In genomic region chr10:46047591-46047990, GRCm38 (mm10) we compare ENCODE assay signal across 28 mouse cellular contexts.
DNase-seq lines count a peak whose midpoint lies in the region; ATAC-seq and TF ChIP-seq lines count a peak whose summit lies in the region.
"Had no signal": no experiment of that assay in that cellular context is flagged by ENCODE, and none has a peak within 500 bp of the region (broad histone marks: within the 10 kb centered on the region; RNA-seq: fewer than 3 reads in every experiment).

No protein-coding gene starts in this region.

- H3K9me3 ChIP-seq in hindbrain, embryonic 14.5 days (ENCODE audit: control insufficient read depth, low read length), result no peaks in the 10 kb centered on the region
- H3K9me3 ChIP-seq in hindbrain, embryonic 10.5 days, result no peaks in the 10 kb centered on the region
- H3K9me3 ChIP-seq in midbrain, embryonic 14.5 days (ENCODE audit: control insufficient read depth, low read length), result no peaks in the 10 kb centered on the region
- H3K9me3 ChIP-seq in midbrain, embryonic 10.5 days (replicated peaks), result no peaks in the 10 kb centered on the region
- H3K9me3 ChIP-seq in hindbrain, postnatal 0 days (ENCODE audit: low read length), result no peaks in the 10 kb centered on the region
- H3K9me3 ChIP-seq: embryonic facial prominence, embryonic 13.5 days; heart, embryonic 12.5 days; limb, embryonic 12.5 days; midbrain, embryonic 12.5 days had no signal

- H3K9ac ChIP-seq in hindbrain, embryonic 14.5 days, result no peak overlapping the region
- no peak overlapping the region for H3K9ac ChIP-seq in midbrain, embryonic 14.5 days (replicated peaks; ENCODE audit: low read length)
- no peak overlapping the region for H3K9ac ChIP-seq in hindbrain, postnatal 0 days (replicated peaks; ENCODE audit: low read length)
- H3K9ac ChIP-seq: embryonic facial prominence, embryonic 13.5 days; heart, embryonic 12.5 days; limb, embryonic 12.5 days; liver, postnatal 0 days; midbrain, embryonic 12.5 days had no signal

- no peaks in the 10 kb centered on the region for H3K27me3 ChIP-seq in hindbrain, embryonic 14.5 days (ENCODE audit: control insufficient read depth, insufficient read depth, low read length)
- H3K27me3 ChIP-seq in hindbrain, embryonic 10.5 days (ENCODE audit: insufficient read depth, poor library complexity, severe bottlenecking), result no peaks in the 10 kb centered on the region
- no peaks in the 10 kb centered on the region for H3K27me3 ChIP-seq in midbrain, embryonic 14.5 days (ENCODE audit: control insufficient read depth, insufficient read depth, low read length)
- no peaks in the 10 kb centered on the region for H3K27me3 ChIP-seq in midbrain, embryonic 10.5 days (ENCODE audit: low read depth, poor library complexity, severe bottlenecking)
- no peaks in the 10 kb centered on the region for H3K27me3 ChIP-seq in hindbrain, postnatal 0 days (ENCODE audit: insufficient read depth, low read length)
- H3K27me3 ChIP-seq: embryonic facial prominence, embryonic 13.5 days; heart, embryonic 12.5 days; limb, embryonic 12.5 days; midbrain, embryonic 12.5 days had no signal

- no peak for TF ChIP-seq CTCF in hindbrain, postnatal 0 days (IDR thresholded peaks at IDR 0.05; ENCODE audit: low read depth)

- 33% methylated on average over 4 of the region's 4 CpGs for WGBS in hindbrain, embryonic 14.5 days
- 72% methylated on average over 4 of the region's 4 CpGs for WGBS in hindbrain, embryonic 10.5 days
- 17% methylated on average over 4 of the region's 4 CpGs for WGBS in midbrain, embryonic 14.5 days
- 83% methylated on average over 4 of the region's 4 CpGs for WGBS in midbrain, embryonic 10.5 days
- 29% methylated on average over 4 of the region's 4 CpGs for WGBS in hindbrain, postnatal 0 days

- ATAC-seq in hindbrain, embryonic 14.5 days (ENCODE audit: low FRiP score), result no peak
- ATAC-seq in midbrain, embryonic 14.5 days (ENCODE audit: low FRiP score, low TSS enrichment), result no peak
- no peak for ATAC-seq in hindbrain, postnatal 0 days
- ATAC-seq in megakaryocyte progenitor cell, adult 5-6 weeks (replicated peaks; ENCODE audit: poor library complexity), result no peak
- ATAC-seq: intestine, postnatal 0 days; liver, postnatal 0 days; lung, postnatal 0 days had no signal

- H3K4me2 ChIP-seq in hindbrain, embryonic 14.5 days (replicated peaks), result no peak overlapping the region
- no peak overlapping the region for H3K4me2 ChIP-seq in midbrain, embryonic 14.5 days (ENCODE audit: low read length)
- H3K4me2 ChIP-seq in hindbrain, postnatal 0 days (ENCODE audit: low read depth, low read length), result no peak overlapping the region
- H3K4me2 ChIP-seq: embryonic facial prominence, embryonic 13.5 days; heart, embryonic 12.5 days; limb, embryonic 12.5 days; liver, embryonic 11.5 days; midbrain, embryonic 12.5 days had no signal

- no peak for DNase-seq in hindbrain, embryonic 14.5 days (ENCODE audit: low spot score)
- DNase-seq in hindbrain, embryonic 10.5 days (ENCODE audit: low spot score), result no peak
- peak; percentile 67 for DNase-seq in midbrain, embryonic 14.5 days
- DNase-seq in midbrain, embryonic 10.5 days (ENCODE audit: low spot score), result no peak
- peak; percentile 14 for DNase-seq in hindbrain, postnatal 0 days (ENCODE audit: low spot score)
- DNase-seq in kidney, postnatal 25 days, result no peak
- DNase-seq: adrenal gland, adult 8-10 months; cerebellum, adult 8-10 months; cerebellum, postnatal 36 days; embryo, embryonic 11 days; gastrocnemius, postnatal 10 days; heart, adult 11 months; heart, postnatal 10 days; kidney, postnatal 4 days; liver, postnatal 0 days; right cerebral cortex, adult 18-20 months; right cerebral cortex, postnatal 4 days; thymus, postnatal 36 days had no signal

- no peak overlapping the region for H3K4me3 ChIP-seq in hindbrain, embryonic 14.5 days (replicated peaks; ENCODE audit: low read length)
- H3K4me3 ChIP-seq in hindbrain, embryonic 10.5 days, result no peak overlapping the region
- H3K4me3 ChIP-seq in midbrain, embryonic 14.5 days (replicated peaks; ENCODE audit: low read depth, low read length), result no peak overlapping the region
- H3K4me3 ChIP-seq in midbrain, embryonic 10.5 days, result no peak overlapping the region
- H3K4me3 ChIP-seq in hindbrain, postnatal 0 days (ENCODE audit: low read length), result no peak overlapping the region
- H3K4me3 ChIP-seq: embryonic facial prominence, embryonic 13.5 days; erythroblast, embryonic 14.5 days; heart, embryonic 12.5 days; limb, embryonic 12.5 days; midbrain, embryonic 12.5 days had no signal

- peak overlapping the region; percentile 72 for H3K27ac ChIP-seq in hindbrain, embryonic 14.5 days
- H3K27ac ChIP-seq in hindbrain, embryonic 10.5 days, result no peak overlapping the region
- H3K27ac ChIP-seq in midbrain, embryonic 14.5 days (replicated peaks; ENCODE audit: low read depth, low read length), result peak overlapping the region; percentile 63; the same call in 1 of the 2 replicates
- no peak overlapping the region for H3K27ac ChIP-seq in midbrain, embryonic 10.5 days (replicated peaks)
- no peak overlapping the region for H3K27ac ChIP-seq in hindbrain, postnatal 0 days
- H3K27ac ChIP-seq: embryonic facial prominence, embryonic 13.5 days; limb, embryonic 12.5 days; macrophage had no signal

- no peaks in the 10 kb centered on the region for H3K36me3 ChIP-seq in hindbrain, embryonic 14.5 days (replicated peaks; ENCODE audit: control insufficient read depth, insufficient read depth)
- H3K36me3 ChIP-seq in hindbrain, embryonic 10.5 days, result no peaks in the 10 kb centered on the region
- no peaks in the 10 kb centered on the region for H3K36me3 ChIP-seq in midbrain, embryonic 14.5 days (ENCODE audit: control insufficient read depth, insufficient read depth, low read length)
- H3K36me3 ChIP-seq in midbrain, embryonic 10.5 days, result no peaks in the 10 kb centered on the region
- no peaks in the 10 kb centered on the region for H3K36me3 ChIP-seq in hindbrain, postnatal 0 days (ENCODE audit: insufficient read depth, low read length)
- H3K36me3 ChIP-seq: embryonic facial prominence, embryonic 13.5 days; heart, embryonic 12.5 days; limb, embryonic 12.5 days; midbrain, embryonic 12.5 days had no signal

- peaks cover 22% of the 10 kb centered on the region; the same call in 1 of the 2 replicates for H3K4me1 ChIP-seq in hindbrain, embryonic 14.5 days (replicated peaks; ENCODE audit: control insufficient read depth, insufficient read depth, low read length)
- H3K4me1 ChIP-seq in hindbrain, embryonic 10.5 days (replicated peaks), result peaks cover 13% of the 10 kb centered on the region
- H3K4me1 ChIP-seq in midbrain, embryonic 14.5 days (ENCODE audit: control insufficient read depth, insufficient read depth, low read length), result peaks cover 26% of the 10 kb centered on the region; the same call in 1 of the 2 replicates
- H3K4me1 ChIP-seq in midbrain, embryonic 10.5 days, result peaks cover 17% of the 10 kb centered on the region
- 0 out of 2 replicates have a peak, but pooled peaks cover 3% of the 10 kb centered on the region for H3K4me1 ChIP-seq in hindbrain, postnatal 0 days (ENCODE audit: insufficient read depth, low read length)
- H3K4me1 ChIP-seq: embryonic facial prominence, embryonic 13.5 days; limb, embryonic 12.5 days had no signal

Comparison
In these comparisons a context has a peak if more than half of its experiments do, and no peak if none do; other contexts are left out.
1. DNase-seq: peak in midbrain, embryonic 14.5 days (single experiment) and hindbrain, postnatal 0 days (single experiment); none in hindbrain, embryonic 14.5 days (single experiment), hindbrain, embryonic 10.5 days (single experiment), midbrain, embryonic 10.5 days (single experiment) and kidney, postnatal 25 days (0 of 2).
2. H3K27ac ChIP-seq: peak in hindbrain, embryonic 14.5 days (single experiment) and midbrain, embryonic 14.5 days (single experiment); none in hindbrain, embryonic 10.5 days (single experiment), midbrain, embryonic 10.5 days (single experiment) and hindbrain, postnatal 0 days (single experiment).